Mouse (Mus musculus): ENCODE results near the gene Foxm1.

- TF ChIP-seq POLR2A (IDR thresholded peaks at IDR 0.05; ENCODE audit: extremely low read depth, insufficient read depth, low read length) (no peak), CTCF (IDR thresholded peaks at IDR 0.05; ENCODE audit: extremely low read depth, insufficient read depth, low read length) (no peak)
These were observed 17.1 kb upstream of the Foxm1 start for GRCm38 (mm10) chr6:128345623-128346022.

Measured in cortical plate, adult 2 months (tissue).